Mouse (Mus musculus) lung, postnatal 36 days (tissue): ENCODE data around the gene Xrn2.
A peak's percentile ranks its signal among the peaks of the same experiment; 100 is the strongest.
"Not testable (repeated sequence)": the region's sequence is repeated elsewhere in the genome, so short reads cannot be mapped to it uniquely, and the experiment has no call there.

Experiments
- DNase-seq: peaks from one replicate; pipeline ENCODE4 v3.0.0; 2022; ENCODE audit warnings: mixed read lengths

Gene Xrn2

GRCm38 (mm10) chr2:147012623-147013184 is at the start of gene Xrn2:
Gene Xrn2, plus strand, starts transcription at chr2:147012996.
- peak; percentile 96 for DNase-seq

- DNase-seq: no peak
Observed at GRCm38 (mm10) chr2:146975024-146975423, 37.8 kb upstream of the Xrn2 start.

GRCm38 (mm10) chr2:146975453-146976028 is 37.3 kb upstream of the Xrn2 start:
- no peak for DNase-seq

GRCm38 (mm10) chr2:146982786-146983185 is 30.0 kb upstream of the Xrn2 start:
- DNase-seq: no peak

GRCm38 (mm10) chr2:146984831-146985230 is 28.0 kb upstream of the Xrn2 start:
- no peak for DNase-seq

- no peak for DNase-seq
Observed at GRCm38 (mm10) chr2:146985807-146986206, 27.0 kb upstream of the Xrn2 start.

- no peak for DNase-seq
Observed at GRCm38 (mm10) chr2:146986429-146986828, 26.4 kb upstream of the Xrn2 start.

- no peak for DNase-seq
Observed at GRCm38 (mm10) chr2:147007265-147007664, 5.5 kb upstream of the Xrn2 start.

GRCm38 (mm10) chr2:147009084-147009483 is 3.7 kb upstream of the Xrn2 start:
- DNase-seq: peak; percentile 67

- peak; percentile 21 for DNase-seq
Observed at GRCm38 (mm10) chr2:147010141-147010540, 2.7 kb upstream of the Xrn2 start.

GRCm38 (mm10) chr2:147010952-147011351 is 1.8 kb upstream of the Xrn2 start:
- no peak for DNase-seq

- DNase-seq: peak; percentile 35
Observed at GRCm38 (mm10) chr2:147011474-147012140, 1.2 kb upstream of the Xrn2 start.

- no peak for DNase-seq
Observed at GRCm38 (mm10) chr2:147012141-147012622, 614 bp upstream of the Xrn2 start.

GRCm38 (mm10) chr2:147013194-147013969 is 586 bp downstream of the Xrn2 start:
- peak; percentile 76 for DNase-seq

GRCm38 (mm10) chr2:147014101-147014886 is 1.5 kb downstream of the Xrn2 start:
- DNase-seq: peak; percentile 74

GRCm38 (mm10) chr2:147022041-147022440 is 9.2 kb downstream of the Xrn2 start:
- not testable (repeated sequence) for DNase-seq

GRCm38 (mm10) chr2:147023067-147023466 is 10.3 kb downstream of the Xrn2 start:
- DNase-seq: no peak

GRCm38 (mm10) chr2:147023560-147023959 is 10.8 kb downstream of the Xrn2 start:
- no peak for DNase-seq

GRCm38 (mm10) chr2:147033065-147033464 is 20.3 kb downstream of the Xrn2 start:
- no peak for DNase-seq

- no peak for DNase-seq
Observed at GRCm38 (mm10) chr2:147035864-147036263, 23.1 kb downstream of the Xrn2 start.

- DNase-seq: no peak
Observed at GRCm38 (mm10) chr2:147047051-147047450, 34.3 kb downstream of the Xrn2 start.

GRCm38 (mm10) chr2:147053229-147053892 is 40.6 kb downstream of the Xrn2 start:
- DNase-seq: no peak
